Mouse (Mus musculus): ENCODE measurements at regions not wholly inside any gene's neighbourhood (a gene's known extent, or its start where the extent isn't known, plus 50 kb on each side); places are given as distances from the start of the nearest gene placed in this dataset.

GRCm38 (mm10) chr5:10727056-10727455, 220.5 kb upstream of the Gm8871 start:
- Histone ChIP-seq H3K4me1 (ENCODE audit: control insufficient read depth, insufficient read depth, low read length) (no peaks in the 10 kb centered on the region), H3K4me3 (ENCODE audit: low read depth, low read length) (no peak overlapping the region), H3K36me3 (ENCODE audit: control insufficient read depth, insufficient read depth, low read length) (no peaks in the 10 kb centered on the region), H3K27me3 (replicated peaks; ENCODE audit: control insufficient read depth, insufficient read depth, low read length) (no peaks in the 10 kb centered on the region), H3K4me2 (ENCODE audit: low read depth, low read length) (no peak overlapping the region), H3K9ac (ENCODE audit: low read depth, low read length) (no peak overlapping the region), H3K9me3 (ENCODE audit: control insufficient read depth, low read length) (no peaks in the 10 kb centered on the region), H3K27ac (replicated peaks; ENCODE audit: low read depth, low read length) (no peak overlapping the region)
- DNase-seq (ENCODE audit: low spot score) (no peak), ATAC-seq (ENCODE audit: low read depth) (no peak)

DNA sequence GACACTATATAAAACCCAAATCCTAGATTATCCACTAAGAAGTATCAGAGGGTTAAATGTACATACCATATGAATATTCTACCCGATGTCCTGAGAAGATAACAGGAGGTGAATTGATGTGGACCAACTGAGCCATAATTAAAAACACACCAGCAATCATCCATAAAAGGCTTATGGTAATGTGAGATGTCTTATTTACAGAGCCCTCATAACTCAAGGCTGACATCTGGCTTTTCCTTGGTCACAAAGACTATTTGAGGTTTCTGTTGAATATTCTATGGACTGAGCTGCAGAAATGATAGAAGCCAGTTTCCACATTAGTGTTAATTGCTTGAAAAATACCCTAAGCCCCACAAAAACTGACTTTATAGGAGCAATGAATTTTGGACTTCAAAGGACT, 198.1 kb upstream of the Gm8871 start:
- Histone ChIP-seq H3K4me1 (ENCODE audit: control insufficient read depth, insufficient read depth, low read length) (no peaks in the 10 kb centered on the region), H3K36me3 (ENCODE audit: control insufficient read depth, insufficient read depth, low read length) (no peaks in the 10 kb centered on the region), H3K9me3 (ENCODE audit: control insufficient read depth, low read length) (no peaks in the 10 kb centered on the region), H3K4me3 (ENCODE audit: low read depth, low read length) (no peak overlapping the region), H3K9ac (ENCODE audit: low read depth, low read length) (no peak overlapping the region), H3K27me3 (replicated peaks; ENCODE audit: control insufficient read depth, insufficient read depth, low read length) (no peaks in the 10 kb centered on the region), H3K27ac (replicated peaks; ENCODE audit: low read depth, low read length) (no peak overlapping the region), H3K4me2 (ENCODE audit: low read depth, low read length) (no peak overlapping the region)
- WGBS, result 26% methylated on average over 1 of the region's 1 CpGs
- ATAC-seq (ENCODE audit: low read depth), result no peak
- DNase-seq (ENCODE audit: low spot score), result peak; percentile 18

DNA sequence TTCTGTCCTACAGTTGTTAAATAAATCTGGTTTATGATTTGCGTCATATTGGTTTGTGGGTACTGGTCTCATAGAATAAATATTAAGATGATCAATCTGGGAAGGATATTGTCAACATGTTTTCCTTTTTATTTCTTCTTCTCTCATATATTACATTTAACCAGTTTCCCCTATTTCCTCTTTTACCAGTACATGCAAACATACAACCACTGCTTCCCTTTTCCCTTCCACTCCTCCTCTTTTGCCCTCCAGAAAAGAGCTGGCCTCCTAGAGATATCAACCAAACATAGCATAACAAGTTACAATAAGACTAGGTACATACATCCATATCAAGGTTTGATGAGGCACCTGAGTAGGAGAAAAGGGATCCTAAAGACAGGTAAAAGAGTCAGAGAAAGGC, 180.1 kb upstream of the Gm8871 start:
- ATAC-seq (ENCODE audit: low read depth) (no peak), DNase-seq (ENCODE audit: low spot score) (no peak)
- 90% methylated on average over 1 of the region's 1 CpGs for WGBS

More for the DNA sequence above, 180.1 kb upstream of the Gm8871 start:
- Histone ChIP-seq H3K9me3 (ENCODE audit: control insufficient read depth, low read length) (no peaks in the 10 kb centered on the region), H3K4me2 (ENCODE audit: low read depth, low read length) (no peak overlapping the region), H3K4me3 (ENCODE audit: low read depth, low read length) (no peak overlapping the region), H3K36me3 (ENCODE audit: control insufficient read depth, insufficient read depth, low read length) (no peaks in the 10 kb centered on the region), H3K4me1 (ENCODE audit: control insufficient read depth, insufficient read depth, low read length) (no peaks in the 10 kb centered on the region), H3K27me3 (replicated peaks; ENCODE audit: control insufficient read depth, insufficient read depth, low read length) (no peaks in the 10 kb centered on the region), H3K9ac (ENCODE audit: low read depth, low read length) (no peak overlapping the region), H3K27ac (replicated peaks; ENCODE audit: low read depth, low read length) (no peak overlapping the region)

Data from embryonic facial prominence, embryonic 14.5 days (tissue).